13 mouse cellular contexts compared by ENCODE assay signal in genomic region chr2:40478747-40479662, GRCm38 (mm10).
A peak's percentile ranks its signal among the peaks of the same experiment; 100 is the strongest.
DNase-seq lines count a peak whose midpoint lies in the region; ATAC-seq and TF ChIP-seq lines count a peak whose summit lies in the region.
"Had no signal": no experiment of that assay in that cellular context is flagged by ENCODE, and none has a peak within 500 bp of the region (broad histone marks: within the 10 kb centered on the region; RNA-seq: fewer than 3 reads in every experiment).

No protein-coding gene starts in this region.

- CTCF ChIA-PET in Patski (lab: Charles Lee): interaction anchor here (0.7 kb wide), 1 partner anchor 19 kb away, joined by 3 read pairs; no protein-coding TSS in a partner anchor

- H3K27me3 ChIP-seq in Patski: no peaks in the 10 kb centered on the region
- H3K27me3 ChIP-seq: liver, embryonic 12.5 days had no signal

- POLR2A ChIA-PET in Patski (lab: Charles Lee): interaction anchor here (0.5 kb wide), 1 partner anchor 23 kb away, joined by 3 read pairs; no protein-coding TSS in a partner anchor

- in situ Hi-C loops in Patski (cut with MboI; ENCODE audit: low pct_unique_long_range_greater_than_20kb): no loop called here

- ATAC-seq in Patski: peak; percentile 80
- ATAC-seq: liver, embryonic 12.5 days had no signal

- TF ChIP-seq CTCF in Patski (IDR thresholded peaks at IDR 0.05): no peak

- peak; percentile 23 to 35 for DNase-seq in cerebellum, postnatal 10 days
- DNase-seq in cerebellum, adult 8-10 months: no peak
- DNase-seq in Patski (ENCODE audit: low read depth, low spot score): peak; percentile 92
- DNase-seq in kidney, adult 11 months: peak; percentile 46
- DNase-seq in kidney, postnatal 36 days: peak; percentile 59 to 86
- DNase-seq in ovary, adult 18-20 months (ENCODE audit: low spot score): no peak
- no peak for DNase-seq in c-Kit-positive CD71-positive TER-119-positive erythroid progenitor cells, embryonic 14.5 days (ENCODE audit: low spot score)
- no peak for DNase-seq in spleen, postnatal 10 days (ENCODE audit: low spot score in 2 of 2)
- DNase-seq: cerebellum, postnatal 25 days; heart, postnatal 4 days; layer of hippocampus, adult 9-11 months; lung, postnatal 10 days had no signal

Comparison
In these comparisons a context has a peak if more than half of its experiments do, and no peak if none do; other contexts are left out.
1. DNase-seq: peak in cerebellum, postnatal 10 days (2 of 2), Patski (single experiment), kidney, adult 11 months (single experiment) and kidney, postnatal 36 days (2 of 2); none in cerebellum, adult 8-10 months (single experiment), ovary, adult 18-20 months (single experiment), c-Kit-positive CD71-positive TER-119-positive erythroid progenitor cells, embryonic 14.5 days (single experiment) and spleen, postnatal 10 days (0 of 2).